Mouse (Mus musculus): ENCODE measurements at regions not wholly inside any gene's neighbourhood (a gene's known extent, or its start where the extent isn't known, plus 50 kb on each side); places are given as distances from the start of the nearest gene placed in this dataset.

DNA sequence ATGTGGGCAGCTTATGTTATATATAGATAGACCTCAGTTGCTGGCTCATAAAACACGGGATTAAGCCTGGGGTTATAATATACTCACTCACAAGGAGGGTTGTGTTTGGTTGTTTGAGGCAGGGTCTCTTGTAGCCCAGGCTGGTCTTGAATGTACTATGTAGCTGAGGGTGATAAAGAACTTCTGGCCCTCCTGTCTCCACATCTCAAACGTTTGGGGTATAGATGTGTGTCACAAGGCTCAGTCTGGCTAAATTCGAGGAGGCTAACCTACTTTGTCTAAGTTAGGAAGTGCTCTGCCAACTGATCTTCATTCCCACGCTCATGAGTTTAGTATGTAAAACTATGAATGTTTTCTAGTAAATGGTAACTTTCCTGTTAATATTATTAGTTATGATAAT, 136.7 kb upstream of the Wdfy3 start:
- no peak overlapping the region for H3K4me2 ChIP-seq (ENCODE audit: low read depth, severe bottlenecking)
- ATAC-seq (ENCODE audit: insufficient number of reproducible peaks, low FRiP score, low TSS enrichment, low read depth) (no peak), DNase-seq (ENCODE audit: low spot score) (no peak)
- no peaks in the 10 kb centered on the region for H3K9me3 ChIP-seq (ENCODE audit: control insufficient read depth, low read length)
- H3K36me3 ChIP-seq (ENCODE audit: control insufficient read depth, insufficient read depth, low read length) = no peaks in the 10 kb centered on the region
- H3K4me3 ChIP-seq (ENCODE audit: low read depth, low read length) = no peak overlapping the region
- H3K9ac ChIP-seq (ENCODE audit: low read length) = no peak overlapping the region
- no peaks in the 10 kb centered on the region for H3K4me1 ChIP-seq (ENCODE audit: control insufficient read depth, insufficient read depth, low read length)
- no peaks in the 10 kb centered on the region for H3K27me3 ChIP-seq (ENCODE audit: control insufficient read depth, insufficient read depth, low read length)
- H3K27ac ChIP-seq (replicated peaks; ENCODE audit: low read depth, low read length) = no peak overlapping the region
- WGBS = 52% methylated on average over 4 of the region's 4 CpGs

- no peaks in the 10 kb centered on the region for H3K36me3 ChIP-seq (ENCODE audit: control insufficient read depth, insufficient read depth, low read length)
- DNase-seq (ENCODE audit: low spot score) = peak; percentile 87
Measured at GRCm38 (mm10) chr5:102206953-102207352, 137.2 kb upstream of the Wdfy3 start.

DNA sequence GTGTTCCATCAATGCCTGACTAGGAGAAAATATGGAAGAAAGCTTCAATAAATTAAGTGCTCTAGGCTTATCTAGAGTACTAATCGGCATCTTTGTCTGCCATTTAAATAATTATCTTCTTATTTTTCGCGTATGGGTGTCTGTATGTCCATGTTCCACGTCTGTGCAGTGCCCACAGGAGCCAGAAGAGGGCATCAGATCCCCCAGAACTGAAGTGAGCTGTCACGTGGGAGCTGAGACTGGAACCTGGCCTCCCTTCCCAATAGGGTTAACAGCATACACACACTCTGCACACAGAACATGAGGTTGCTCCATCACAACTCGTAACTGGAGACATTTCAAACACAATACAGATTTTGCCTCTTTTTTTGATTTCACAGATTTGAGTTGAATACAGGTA, 143.4 kb upstream of the Wdfy3 start:
- Histone ChIP-seq H3K27ac (replicated peaks; ENCODE audit: low read depth, low read length) (no peak overlapping the region), H3K27me3 (ENCODE audit: control insufficient read depth, insufficient read depth, low read length) (no peaks in the 10 kb centered on the region), H3K9ac (ENCODE audit: low read length) (no peak overlapping the region), H3K36me3 (ENCODE audit: control insufficient read depth, insufficient read depth, low read length) (no peaks in the 10 kb centered on the region), H3K9me3 (ENCODE audit: control insufficient read depth, low read length) (no peaks in the 10 kb centered on the region), H3K4me1 (ENCODE audit: control insufficient read depth, insufficient read depth, low read length) (no peaks in the 10 kb centered on the region), H3K4me2 (ENCODE audit: low read depth, severe bottlenecking) (no peak overlapping the region), H3K4me3 (ENCODE audit: low read depth, low read length) (no peak overlapping the region)
- DNase-seq (ENCODE audit: low spot score) = peak; percentile 62
- WGBS = 69% methylated on average over 6 of the region's 6 CpGs
- no peak for ATAC-seq (ENCODE audit: insufficient number of reproducible peaks, low FRiP score, low TSS enrichment, low read depth)

More at GRCm38 (mm10) chr5:102206953-102207352, 137.2 kb upstream of the Wdfy3 start:
- Histone ChIP-seq H3K9me3 (ENCODE audit: control insufficient read depth, low read length) (no peaks in the 10 kb centered on the region), H3K4me3 (ENCODE audit: low read depth, low read length) (no peak overlapping the region), H3K4me2 (ENCODE audit: low read depth, severe bottlenecking) (no peak overlapping the region), H3K4me1 (ENCODE audit: control insufficient read depth, insufficient read depth, low read length) (no peaks in the 10 kb centered on the region), H3K27me3 (ENCODE audit: control insufficient read depth, insufficient read depth, low read length) (no peaks in the 10 kb centered on the region), H3K9ac (ENCODE audit: low read length) (no peak overlapping the region), H3K27ac (replicated peaks; ENCODE audit: low read depth, low read length) (no peak overlapping the region)
- ATAC-seq (ENCODE audit: insufficient number of reproducible peaks, low FRiP score, low TSS enrichment, low read depth) = peak; percentile 75
- 5% methylated on average over 16 of the region's 16 CpGs for WGBS

- Histone ChIP-seq H3K4me1 (ENCODE audit: control insufficient read depth, insufficient read depth, low read length) (no peaks in the 10 kb centered on the region), H3K36me3 (ENCODE audit: control insufficient read depth, insufficient read depth, low read length) (no peaks in the 10 kb centered on the region), H3K27me3 (ENCODE audit: control insufficient read depth, insufficient read depth, low read length) (no peaks in the 10 kb centered on the region), H3K4me3 (ENCODE audit: low read depth, low read length) (no peak overlapping the region), H3K9me3 (ENCODE audit: control insufficient read depth, low read length) (no peaks in the 10 kb centered on the region), H3K4me2 (ENCODE audit: low read depth, severe bottlenecking) (no peak overlapping the region), H3K9ac (ENCODE audit: low read length) (no peak overlapping the region), H3K27ac (replicated peaks; ENCODE audit: low read depth, low read length) (no peak overlapping the region)
- WGBS = 49% methylated on average over 6 of the region's 6 CpGs
- ATAC-seq (ENCODE audit: insufficient number of reproducible peaks, low FRiP score, low TSS enrichment, low read depth) (no peak), DNase-seq (ENCODE audit: low spot score) (no peak)
Measured at GRCm38 (mm10) chr5:102227131-102227530, 157.4 kb upstream of the Wdfy3 start.

GRCm38 (mm10) chr5:102242614-102243013, 172.9 kb upstream of the Wdfy3 start:
- H3K4me2 ChIP-seq (ENCODE audit: low read depth, severe bottlenecking) = no peak overlapping the region
- no peaks in the 10 kb centered on the region for H3K27me3 ChIP-seq (ENCODE audit: control insufficient read depth, insufficient read depth, low read length)
- H3K27ac ChIP-seq (replicated peaks; ENCODE audit: low read depth, low read length) = no peak overlapping the region
- H3K4me3 ChIP-seq (ENCODE audit: low read depth, low read length) = no peak overlapping the region
- no peaks in the 10 kb centered on the region for H3K9me3 ChIP-seq (ENCODE audit: control insufficient read depth, low read length)
- H3K9ac ChIP-seq (ENCODE audit: low read length) = no peak overlapping the region
- DNase-seq (ENCODE audit: low spot score) = no peak
- H3K36me3 ChIP-seq (ENCODE audit: control insufficient read depth, insufficient read depth, low read length) = no peaks in the 10 kb centered on the region
- no peaks in the 10 kb centered on the region for H3K4me1 ChIP-seq (ENCODE audit: control insufficient read depth, insufficient read depth, low read length)
- ATAC-seq (ENCODE audit: insufficient number of reproducible peaks, low FRiP score, low TSS enrichment, low read depth) = no peak
- 84% methylated on average over 5 of the region's 5 CpGs for WGBS

DNA sequence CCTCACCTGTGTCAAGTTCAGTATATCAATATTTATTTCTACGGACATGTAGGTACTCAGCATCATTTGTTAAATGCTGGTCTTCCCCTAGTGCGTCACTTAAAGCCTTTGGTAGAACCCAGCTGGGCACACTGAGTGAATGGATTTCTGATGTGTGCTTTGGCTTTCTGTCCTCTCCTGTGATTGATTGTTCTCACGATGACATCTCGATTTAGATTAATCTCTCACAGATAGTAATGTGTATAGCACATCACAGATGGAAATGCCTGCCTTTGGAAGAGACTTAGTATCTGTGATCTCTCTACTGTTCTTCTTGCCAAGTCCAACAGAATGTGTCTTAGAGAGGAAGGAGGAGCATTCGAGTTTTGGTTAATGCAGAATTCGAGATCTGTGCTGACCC, 175.0 kb upstream of the Wdfy3 start:
- H3K9ac ChIP-seq (ENCODE audit: low read length) = no peak overlapping the region
- 88% methylated on average over 6 of the region's 6 CpGs for whole genome bisulfite sequencing
- H3K9me3 ChIP-seq (ENCODE audit: control insufficient read depth, low read length) = no peaks in the 10 kb centered on the region
- ATAC-seq (ENCODE audit: insufficient number of reproducible peaks, low FRiP score, low TSS enrichment, low read depth) = no peak
- DNase-seq (ENCODE audit: low spot score) = no peak
- no peaks in the 10 kb centered on the region for H3K27me3 ChIP-seq (ENCODE audit: control insufficient read depth, insufficient read depth, low read length)
- no peak overlapping the region for H3K27ac ChIP-seq (replicated peaks; ENCODE audit: low read depth, low read length)
- H3K36me3 ChIP-seq (ENCODE audit: control insufficient read depth, insufficient read depth, low read length) = no peaks in the 10 kb centered on the region
- H3K4me2 ChIP-seq (ENCODE audit: low read depth, severe bottlenecking) = no peak overlapping the region
- no peaks in the 10 kb centered on the region for H3K4me1 ChIP-seq (ENCODE audit: control insufficient read depth, insufficient read depth, low read length)
- H3K4me3 ChIP-seq (ENCODE audit: low read depth, low read length) = no peak overlapping the region

DNA sequence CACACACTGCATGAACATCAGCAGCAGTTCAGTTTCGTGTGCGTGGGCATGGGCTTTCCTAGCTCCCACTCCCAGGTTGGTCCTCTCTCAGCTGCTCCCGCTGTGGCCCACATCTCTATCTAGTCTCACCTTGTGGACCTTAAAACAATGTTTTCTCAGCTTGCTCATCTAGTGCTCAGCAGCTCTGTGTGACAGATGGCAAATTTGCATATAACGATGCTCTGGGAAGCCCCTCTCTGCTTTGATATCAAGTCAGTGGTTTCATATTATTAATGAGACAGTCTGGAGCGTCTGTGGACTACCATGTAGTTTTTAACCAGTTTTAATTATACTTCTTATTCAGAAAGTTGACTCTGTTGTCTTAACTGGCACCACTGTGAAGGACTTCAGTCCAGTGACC, 179.0 kb upstream of the Wdfy3 start:
- Histone ChIP-seq H3K9ac (ENCODE audit: low read length) (no peak overlapping the region), H3K36me3 (ENCODE audit: control insufficient read depth, insufficient read depth, low read length) (no peaks in the 10 kb centered on the region), H3K4me2 (ENCODE audit: low read depth, severe bottlenecking) (no peak overlapping the region), H3K27me3 (ENCODE audit: control insufficient read depth, insufficient read depth, low read length) (no peaks in the 10 kb centered on the region), H3K4me3 (ENCODE audit: low read depth, low read length) (no peak overlapping the region), H3K9me3 (ENCODE audit: control insufficient read depth, low read length) (no peaks in the 10 kb centered on the region), H3K4me1 (ENCODE audit: control insufficient read depth, insufficient read depth, low read length) (no peaks in the 10 kb centered on the region), H3K27ac (replicated peaks; ENCODE audit: low read depth, low read length) (no peak overlapping the region)
- 88% methylated on average over 5 of the region's 5 CpGs for WGBS
- no peak for DNase-seq (ENCODE audit: low spot score)
- no peak for ATAC-seq (ENCODE audit: insufficient number of reproducible peaks, low FRiP score, low TSS enrichment, low read depth)

GRCm38 (mm10) chr5:102251076-102251475, 181.4 kb upstream of the Wdfy3 start:
- H3K36me3 ChIP-seq (ENCODE audit: control insufficient read depth, insufficient read depth, low read length) = no peaks in the 10 kb centered on the region
- WGBS = 89% methylated on average over 7 of the region's 7 CpGs
- H3K4me1 ChIP-seq (ENCODE audit: control insufficient read depth, insufficient read depth, low read length) = no peaks in the 10 kb centered on the region
- H3K4me2 ChIP-seq (ENCODE audit: low read depth, severe bottlenecking) = no peak overlapping the region
- no peaks in the 10 kb centered on the region for H3K9me3 ChIP-seq (ENCODE audit: control insufficient read depth, low read length)
- no peak overlapping the region for H3K4me3 ChIP-seq (ENCODE audit: low read depth, low read length)
- no peaks in the 10 kb centered on the region for H3K27me3 ChIP-seq (ENCODE audit: control insufficient read depth, insufficient read depth, low read length)
- no peak for DNase-seq (ENCODE audit: low spot score)
- no peak for ATAC-seq (ENCODE audit: insufficient number of reproducible peaks, low FRiP score, low TSS enrichment, low read depth)
- no peak overlapping the region for H3K9ac ChIP-seq (ENCODE audit: low read length)
- no peak overlapping the region for H3K27ac ChIP-seq (replicated peaks; ENCODE audit: low read depth, low read length)

DNA sequence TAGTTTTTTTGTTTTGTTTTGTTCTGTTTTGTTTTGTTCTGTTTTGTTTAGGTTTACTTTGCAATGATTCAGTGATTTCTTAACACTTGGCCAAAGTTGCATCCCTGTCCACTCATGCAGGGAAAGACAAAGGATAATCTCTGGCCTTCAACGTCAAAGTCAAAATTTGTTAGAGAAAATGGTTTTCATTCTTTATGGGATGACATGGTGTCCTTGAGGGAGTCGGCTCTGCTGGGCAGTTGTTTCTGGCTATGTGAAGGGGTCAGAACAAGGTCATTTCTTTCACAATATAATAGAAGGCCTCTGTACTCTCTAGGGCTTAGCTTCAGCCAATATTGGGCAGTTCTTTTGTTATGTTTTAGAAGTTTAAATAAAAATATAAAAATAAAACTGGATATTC, 184.1 kb upstream of the Wdfy3 start:
- Histone ChIP-seq H3K4me2 (ENCODE audit: low read depth, severe bottlenecking) (no peak overlapping the region), H3K9me3 (ENCODE audit: control insufficient read depth, low read length) (no peaks in the 10 kb centered on the region), H3K27ac (replicated peaks; ENCODE audit: low read depth, low read length) (no peak overlapping the region), H3K36me3 (ENCODE audit: control insufficient read depth, insufficient read depth, low read length) (no peaks in the 10 kb centered on the region), H3K4me3 (ENCODE audit: low read depth, low read length) (no peak overlapping the region), H3K9ac (ENCODE audit: low read length) (no peak overlapping the region), H3K4me1 (ENCODE audit: control insufficient read depth, insufficient read depth, low read length) (no peaks in the 10 kb centered on the region), H3K27me3 (ENCODE audit: control insufficient read depth, insufficient read depth, low read length) (no peaks in the 10 kb centered on the region)
- ATAC-seq (ENCODE audit: insufficient number of reproducible peaks, low FRiP score, low TSS enrichment, low read depth) = no peak
- DNase-seq (ENCODE audit: low spot score) = no peak
- WGBS = 66% methylated on average over 2 of the region's 2 CpGs
